Mouse (Mus musculus) cerebellum, postnatal 14 days (tissue): ENCODE results near the gene Olfr303.
"Not testable (repeated sequence)": the region's sequence is repeated elsewhere in the genome, so short reads cannot be mapped to it uniquely, and the experiment has no call there.

ENCODE experiments used
- DNase-seq, 2 experiments: peaks; one replicate each; pipeline ENCODE4 v3.0.0; 2021; ENCODE audit warnings: mixed read lengths in 2 of 2

Gene Olfr303

DNA sequence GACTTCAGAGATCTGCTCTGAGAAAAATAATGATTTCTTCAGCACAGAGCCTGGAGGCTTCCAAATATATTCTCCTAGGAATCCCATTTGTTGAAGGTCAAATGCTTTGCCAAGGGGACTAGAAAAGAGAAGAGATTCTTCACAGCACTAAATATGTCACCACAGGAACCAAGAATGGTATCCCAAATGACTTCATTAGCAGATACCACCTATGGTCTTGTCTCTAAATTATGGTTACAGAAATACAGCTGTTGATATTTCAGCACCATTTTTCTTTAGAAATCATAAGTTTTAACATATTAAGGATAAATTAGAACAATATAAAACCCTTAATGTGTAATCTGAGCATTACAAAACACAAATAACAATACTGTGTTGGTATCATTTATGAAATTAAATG lies at the start of gene Olfr303:
TSS of gene Olfr303 (minus strand) at position 101 of the 400 bp plus-strand sequence.
- DNase-seq: no peak

- DNase-seq: no peak
These were observed 6.0 kb upstream of the Olfr303 start, which contains the start of gene Olfr301 for GRCm38 (mm10) chr7:86403546-86403945. TSS of gene Olfr301 (plus strand) at chr7:86403846.

DNA sequence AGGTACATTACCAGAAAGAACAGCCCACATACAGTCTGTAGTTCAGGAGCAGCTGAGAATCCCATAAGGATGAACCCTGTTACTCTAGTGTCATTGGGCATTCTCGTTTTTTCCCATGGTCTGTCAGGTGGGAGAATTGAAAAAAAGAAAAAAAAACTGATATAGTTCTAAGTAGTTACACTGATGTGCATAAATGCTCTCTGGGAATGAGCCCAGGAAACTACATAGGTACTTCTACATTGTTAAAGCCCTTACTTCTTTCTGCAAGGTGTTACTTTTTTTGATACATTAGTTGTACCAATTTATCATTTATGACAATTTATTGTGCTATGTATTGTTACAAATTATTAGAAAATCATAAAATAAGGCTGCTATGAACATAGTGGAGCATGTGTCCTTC lies 11.0 kb downstream of the Olfr303 start, which contains the start of gene Olfr304:
TSS of gene Olfr304 (minus strand) at position 101 of the 400 bp plus-strand sequence.
- DNase-seq: no peak

DNA sequence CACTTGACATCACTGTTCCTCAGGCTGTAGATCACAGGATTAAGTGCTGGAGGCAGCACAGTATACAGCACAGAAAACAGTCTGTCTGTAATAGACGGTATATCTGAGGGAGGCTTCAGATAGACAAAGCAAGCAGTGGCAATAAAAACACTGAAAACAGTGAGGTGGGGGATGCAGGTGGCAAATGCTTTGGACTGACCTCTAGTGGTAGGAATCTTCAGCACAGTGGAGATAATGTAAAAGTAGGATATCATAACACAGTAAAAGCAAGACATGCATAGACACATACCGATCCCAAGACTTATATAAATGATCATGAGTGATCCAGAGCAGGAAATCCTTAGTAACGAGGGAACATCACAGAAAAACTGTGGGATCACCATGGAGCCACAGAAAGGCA lies 11.8 kb downstream of the Olfr303 start:
- no peak for DNase-seq

DNA sequence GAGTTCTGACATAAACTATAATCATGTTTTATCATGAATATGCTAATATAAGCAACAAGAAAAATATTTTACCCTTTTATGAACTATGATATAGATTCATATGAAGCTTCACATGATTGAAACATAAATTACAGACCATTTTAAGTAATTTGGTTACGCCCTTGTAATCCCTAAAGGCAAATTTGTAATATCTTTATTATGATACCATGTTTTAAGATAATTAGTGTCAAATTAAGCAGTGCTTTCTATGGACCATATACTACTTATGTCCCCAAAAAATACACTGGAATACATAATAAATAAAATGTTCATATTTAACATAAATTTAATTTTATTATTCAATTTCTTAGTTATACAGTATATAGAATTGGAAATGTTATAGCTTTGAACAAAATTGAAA lies 30.8 kb downstream of the Olfr303 start, which contains the start of gene Olfr305:
TSS of gene Olfr305 (minus strand) at position 101 of the 400 bp plus-strand sequence.
- DNase-seq: no peak

GRCm38 (mm10) chr7:86346296-86346695 lies 51.3 kb downstream of the Olfr303 start:
- not testable (repeated sequence) for DNase-seq

DNA sequence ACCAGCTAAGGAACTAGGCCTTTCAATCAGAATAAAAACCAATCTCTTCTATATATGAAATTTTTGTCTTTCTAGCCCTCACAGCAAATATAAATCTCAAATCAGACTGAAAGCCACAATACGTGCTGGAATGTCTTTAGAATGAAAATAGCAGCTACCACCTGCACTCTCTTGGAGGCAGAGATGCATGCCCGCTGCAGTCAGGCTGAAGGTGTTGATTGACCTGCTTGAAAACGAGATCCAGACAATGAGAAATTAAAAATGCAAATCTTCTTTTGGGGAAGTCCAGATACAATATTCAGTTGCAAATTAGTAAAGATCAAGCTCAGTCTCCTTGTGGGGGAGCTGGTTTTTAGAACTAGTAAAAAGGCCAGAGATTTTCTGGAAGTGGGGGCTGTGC lies 53.3 kb downstream of the Olfr303 start:
- DNase-seq: no peak

- DNase-seq: no peak
These were observed 54.6 kb downstream of the Olfr303 start for GRCm38 (mm10) chr7:86342881-86343565.
